Comparison of ENCODE assay signal across 27 mouse cellular contexts in the genomic region with DNA sequence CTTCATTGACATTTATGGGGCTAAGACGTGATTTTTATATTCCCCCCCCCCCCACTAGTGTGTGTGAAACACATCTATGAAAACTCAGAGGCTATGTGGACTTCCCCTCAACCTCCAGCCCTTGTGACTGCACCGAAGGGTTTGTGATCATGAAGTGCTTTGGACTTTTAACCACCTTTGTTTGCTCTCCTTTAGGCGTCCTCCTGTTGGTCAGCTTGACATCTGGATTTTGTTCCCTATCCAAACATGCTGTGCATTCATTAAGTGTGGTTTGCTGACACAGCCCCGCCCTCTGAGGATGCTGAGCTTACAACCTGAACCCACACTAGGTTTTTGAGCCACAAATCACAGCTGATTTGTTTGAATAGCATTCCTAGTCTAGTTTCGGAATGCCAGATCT.
DNase-seq lines count a peak whose midpoint lies in the region; ATAC-seq lines count a peak whose summit lies in the region.
"Had no signal": no experiment of that assay in that cellular context is flagged by ENCODE, and none has a peak within 500 bp of the region (broad histone marks: within the 10 kb centered on the region; RNA-seq: fewer than 3 reads in every experiment).

No protein-coding gene starts in this region.

- peak overlapping the region; percentile 70 for H3K27ac ChIP-seq in liver, embryonic 11.5 days (ENCODE audit: low read depth, low read length)
- peak overlapping the region; percentile 48 for H3K27ac ChIP-seq in liver, embryonic 16.5 days (ENCODE audit: low read length)
- H3K27ac ChIP-seq: embryonic facial prominence, embryonic 12.5 days; gastrocnemius, adult 2 months; heart, adult 2 months; heart, embryonic 13.5 days; hindbrain, embryonic 14.5 days; kidney, postnatal 0 days; lung, embryonic 15.5 days; midbrain, embryonic 15.5 days; neural tube, embryonic 15.5 days had no signal

- ATAC-seq in liver, embryonic 11.5 days (replicated peaks; ENCODE audit: low FRiP score): no peak
- ATAC-seq in liver, embryonic 16.5 days (ENCODE audit: low read depth): peak; percentile 80
- ATAC-seq: forebrain, embryonic 14.5 days; midbrain, embryonic 15.5 days had no signal

- DNase-seq in embryo, embryonic 10 days (ENCODE audit: low spot score): peak; percentile 61
- DNase-seq in embryo, embryonic 11 days: no peak
- DNase-seq in liver, embryonic 11.5 days (ENCODE audit: low spot score): no peak
- DNase-seq in c-Kit-positive CD71-positive TER-119-positive erythroid progenitor cells, embryonic 14.5 days (ENCODE audit: low spot score): no peak
- DNase-seq in right cerebral cortex, postnatal 10 days (ENCODE audit: low spot score in 2 of 2): no peak
- DNase-seq in right cerebral cortex, adult 2 months (ENCODE audit: low spot score in 2 of 2): no peak
- DNase-seq: adrenal gland, postnatal 14 days; cerebellum, adult 11-12 months; cerebellum, postnatal 10 days; gastrocnemius, adult 2 months; gastrocnemius, postnatal 36 days; heart, adult 2 months; heart, postnatal 10 days; kidney, adult 2 months; kidney, postnatal 4 days; left cerebral cortex, postnatal 4 days; right cerebral cortex, postnatal 4 days had no signal

- H3K9ac ChIP-seq in liver, embryonic 11.5 days (ENCODE audit: low read depth, low read length): no peak overlapping the region
- H3K9ac ChIP-seq in liver, embryonic 16.5 days (ENCODE audit: low read depth, low read length): no peak overlapping the region
- H3K9ac ChIP-seq: embryonic facial prominence, embryonic 12.5 days; heart, embryonic 13.5 days; hindbrain, embryonic 14.5 days; lung, embryonic 15.5 days; midbrain, embryonic 15.5 days; neural tube, embryonic 15.5 days had no signal

- H3K36me3 ChIP-seq in liver, embryonic 11.5 days (ENCODE audit: control insufficient read depth, insufficient read depth, low read length): no peaks in the 10 kb centered on the region
- H3K36me3 ChIP-seq in liver, embryonic 16.5 days (ENCODE audit: control insufficient read depth, insufficient read depth): no peaks in the 10 kb centered on the region
- H3K36me3 ChIP-seq: embryonic facial prominence, embryonic 12.5 days; heart, embryonic 13.5 days; lung, embryonic 15.5 days; midbrain, embryonic 10.5 days; midbrain, embryonic 15.5 days; neural tube, embryonic 15.5 days had no signal

- no peak overlapping the region for H3K4me2 ChIP-seq in liver, embryonic 11.5 days
- no peak overlapping the region for H3K4me2 ChIP-seq in liver, embryonic 16.5 days (ENCODE audit: low read depth, low read length)
- H3K4me2 ChIP-seq: embryonic facial prominence, embryonic 12.5 days; heart, embryonic 13.5 days; hindbrain, embryonic 14.5 days; lung, embryonic 15.5 days; midbrain, embryonic 15.5 days; neural tube, embryonic 15.5 days had no signal

- H3K4me3 ChIP-seq in liver, embryonic 11.5 days (ENCODE audit: low read depth, low read length): no peak overlapping the region
- no peak overlapping the region for H3K4me3 ChIP-seq in liver, embryonic 16.5 days (ENCODE audit: low read depth, low read length)
- H3K4me3 ChIP-seq: embryonic facial prominence, embryonic 12.5 days; gastrocnemius, adult 2 months; heart, adult 2 months; heart, embryonic 13.5 days; lung, embryonic 15.5 days; midbrain, embryonic 10.5 days; midbrain, embryonic 15.5 days; neural tube, embryonic 15.5 days had no signal

- H3K4me1 ChIP-seq in liver, embryonic 11.5 days (replicated peaks; ENCODE audit: control insufficient read depth, insufficient read depth, low read length): no peaks in the 10 kb centered on the region; the same call in none of the 2 replicates
- H3K4me1 ChIP-seq in liver, embryonic 16.5 days (ENCODE audit: control insufficient read depth, low read depth, low read length): peaks cover 2% of the 10 kb centered on the region; the same call in 1 of the 2 replicates

- 69% methylated on average over 5 of the region's 5 CpGs for WGBS in liver, embryonic 11.5 days
- 47% methylated on average over 5 of the region's 5 CpGs for WGBS in liver, embryonic 16.5 days (ENCODE audit: insufficient replicate concordance)

- no peaks in the 10 kb centered on the region for H3K27me3 ChIP-seq in liver, embryonic 11.5 days (replicated peaks; ENCODE audit: control insufficient read depth, insufficient read depth, low read length)
- H3K27me3 ChIP-seq in liver, embryonic 16.5 days (ENCODE audit: control insufficient read depth, insufficient read depth, low read depth, low read length): no peaks in the 10 kb centered on the region
- H3K27me3 ChIP-seq: embryonic facial prominence, embryonic 12.5 days; heart, embryonic 13.5 days; lung, embryonic 15.5 days; midbrain, embryonic 15.5 days; neural tube, embryonic 15.5 days had no signal

- H3K9me3 ChIP-seq in liver, embryonic 11.5 days (ENCODE audit: control insufficient read depth, low read length): no peaks in the 10 kb centered on the region
- H3K9me3 ChIP-seq in liver, embryonic 16.5 days (replicated peaks; ENCODE audit: control insufficient read depth, low read length): no peaks in the 10 kb centered on the region
- H3K9me3 ChIP-seq: embryonic facial prominence, embryonic 12.5 days; heart, embryonic 13.5 days; lung, embryonic 15.5 days; midbrain, embryonic 10.5 days; midbrain, embryonic 15.5 days; neural tube, embryonic 15.5 days had no signal
